Mouse (Mus musculus): ENCODE results near the gene Pld4.
"Not testable (repeated sequence)": the region's sequence is repeated elsewhere in the genome, so short reads cannot be mapped to it uniquely, and the experiment has no call there.

Pld4 gene

DNA sequence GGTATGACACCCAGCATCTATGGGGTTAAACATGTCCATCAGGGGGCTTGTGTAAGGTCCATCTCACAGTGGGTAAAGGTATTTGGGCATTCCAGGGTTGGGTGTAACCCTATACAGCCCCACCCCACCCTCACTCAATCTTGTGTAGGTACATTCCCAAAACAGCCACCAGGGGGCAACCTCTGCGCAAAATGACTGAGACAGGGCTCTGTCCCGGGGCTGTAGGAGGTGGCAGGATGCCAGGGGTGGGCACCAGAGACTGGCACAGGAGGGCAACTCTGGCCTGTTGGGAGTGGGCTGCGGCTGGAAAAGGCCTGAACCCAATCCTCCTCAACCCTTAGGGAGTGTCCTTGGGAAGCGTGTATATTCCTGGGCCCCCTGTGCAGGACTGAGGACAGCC is 40.0 kb downstream of the Pld4 start:
- CTCF ChIA-PET: interaction anchor here (1.2 kb wide), 1 partner anchor 53 kb away, joined by 5 read pairs; no protein-coding TSS in a partner anchor

DNA sequence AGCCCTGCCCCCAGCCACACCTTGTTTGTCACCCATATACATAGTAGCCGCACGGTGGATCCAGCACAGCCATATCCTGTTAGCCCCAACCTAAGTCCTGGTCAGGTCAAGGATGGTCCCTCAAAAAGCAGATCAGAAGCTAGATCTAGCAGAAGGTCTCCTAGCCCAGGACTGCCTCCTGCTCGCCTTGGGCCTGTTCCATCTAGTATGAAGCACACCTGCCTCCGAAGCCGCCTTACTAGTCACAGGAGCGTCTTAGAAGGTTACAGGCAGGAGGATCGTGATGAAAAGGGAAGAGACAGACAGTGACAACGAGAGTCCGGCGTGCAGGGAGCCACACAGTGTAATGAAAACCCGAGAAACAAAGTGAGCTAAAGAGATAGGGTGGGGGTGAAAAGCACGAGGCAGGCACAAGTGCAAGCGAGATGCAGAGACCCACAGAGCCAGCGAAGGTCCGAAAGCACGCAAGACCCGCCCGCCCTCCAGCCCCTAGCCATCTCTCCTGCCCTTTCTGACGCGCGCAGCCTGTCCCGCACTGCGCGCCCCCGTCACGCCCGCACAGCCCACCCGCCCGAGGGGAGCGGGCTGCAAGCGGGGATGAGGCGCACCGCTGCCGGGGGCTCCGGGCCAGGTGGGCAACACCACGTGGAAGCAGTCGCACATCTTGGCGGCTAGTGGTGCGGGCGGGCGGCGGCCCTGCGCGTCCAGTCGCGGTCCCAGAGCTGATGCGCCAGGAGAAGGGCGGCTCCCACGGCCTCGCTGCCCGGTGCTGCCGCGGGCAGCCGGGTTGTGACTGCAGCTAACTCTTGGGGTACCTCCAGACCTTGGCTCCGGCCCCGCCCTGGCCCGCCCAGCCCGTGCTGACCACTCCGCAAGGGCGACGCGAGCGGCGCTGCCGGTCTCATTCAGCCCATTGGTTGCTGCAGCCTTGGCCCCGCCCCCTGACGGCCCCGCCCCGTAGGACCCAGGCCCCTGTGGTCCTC is 41.7 kb downstream of the Pld4 start, which contains the start of gene Ahnak2:
Ahnak2 (minus strand) TSS at position 794 of the 983 bp plus-strand sequence.
- CTCF ChIA-PET: no interaction called here

DNA sequence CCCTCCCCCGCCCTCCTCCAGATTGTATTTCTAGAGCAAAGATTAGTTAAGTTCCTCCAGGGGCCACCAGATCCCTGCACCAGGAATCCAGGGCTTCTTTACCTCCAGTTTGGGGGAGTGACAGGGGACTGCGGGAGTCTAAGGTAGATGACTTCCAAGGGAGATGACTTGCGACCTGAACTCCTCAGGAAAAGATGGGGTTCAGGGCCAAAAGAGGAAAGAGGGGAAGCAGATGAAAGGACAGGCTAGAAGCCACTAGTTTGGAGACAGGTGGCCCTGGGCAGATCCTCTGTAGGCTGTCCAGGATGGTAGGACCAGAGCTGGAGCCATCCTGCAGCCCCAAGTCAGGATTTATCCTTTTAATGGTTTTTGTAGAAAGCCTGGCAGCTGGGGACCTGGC is 42.5 kb downstream of the Pld4 start:
- CTCF ChIA-PET: no interaction called here

DNA sequence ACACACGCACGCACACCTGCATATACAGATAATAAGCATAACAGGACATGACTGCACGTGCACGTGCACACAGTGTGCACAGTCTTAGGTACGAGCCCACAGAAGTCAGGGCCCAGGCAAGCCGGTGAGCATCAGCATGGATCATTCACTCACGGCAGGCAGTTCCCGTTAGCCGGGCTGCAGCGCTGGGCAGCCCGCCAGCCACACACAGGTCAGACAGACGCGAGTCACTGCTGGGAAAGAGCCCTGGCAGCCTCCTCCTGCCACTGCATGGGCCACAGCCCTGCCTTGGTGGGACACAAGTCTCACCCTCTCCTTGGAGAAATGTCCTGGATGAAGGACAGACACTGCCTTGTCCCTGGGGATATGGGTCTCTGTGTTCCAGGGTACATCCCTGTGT is 43.6 kb downstream of the Pld4 start:
- CTCF ChIA-PET: interaction anchor here (0.5 kb wide), 1 partner anchor 186 kb away, joined by 4 read pairs; no protein-coding TSS in a partner anchor

DNA sequence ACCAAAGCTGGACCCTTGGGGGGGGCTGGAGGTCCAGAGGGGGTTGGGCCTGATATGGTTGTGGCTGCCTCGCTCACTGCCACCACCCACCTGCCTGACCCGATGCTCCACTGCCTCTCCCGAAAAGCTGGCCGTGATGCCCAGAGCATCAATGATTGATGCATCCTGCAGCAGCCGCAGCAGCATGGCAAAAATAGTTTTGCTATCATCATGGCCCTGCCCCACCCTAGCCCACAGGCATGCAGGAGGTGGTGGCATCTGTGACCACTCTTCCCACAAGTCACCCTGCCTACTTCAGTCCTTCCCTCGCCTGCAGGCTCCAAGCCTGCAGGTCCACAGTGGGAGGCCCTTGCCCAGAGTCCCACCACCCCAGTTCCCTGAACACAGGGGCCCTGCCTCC is 45.6 kb downstream of the Pld4 start:
- CTCF ChIA-PET: no interaction called here

DNA sequence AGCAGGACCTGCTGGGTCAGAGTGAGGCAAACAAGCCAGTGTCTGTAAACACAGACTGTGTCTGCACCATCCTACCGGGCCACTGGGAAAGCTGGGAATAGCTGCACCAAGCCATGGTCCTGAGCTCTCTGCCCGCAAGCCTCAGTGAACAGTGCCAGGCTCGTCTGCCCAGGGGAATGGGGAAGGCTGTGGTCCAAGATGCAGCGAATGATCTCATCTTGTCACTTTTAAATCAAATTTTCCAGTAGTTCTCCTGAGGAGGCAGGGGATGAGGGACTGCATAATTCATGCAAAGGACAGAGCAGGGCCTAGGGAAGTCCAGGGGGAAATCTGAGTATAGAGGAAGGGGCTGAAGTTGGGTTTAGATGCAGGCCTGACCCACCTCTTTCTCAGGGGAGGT is 47.3 kb downstream of the Pld4 start:
- CTCF ChIA-PET: interaction anchor here (0.6 to 1.2 kb wide), 2 partner anchors 33 to 60 kb away, joined by 3 to 4 read pairs; no protein-coding TSS in a partner anchor

GRCm38 (mm10) chr12:112808212-112808586 is 47.7 kb downstream of the Pld4 start:
- CTCF ChIA-PET: interaction anchor here (0.6 to 1.2 kb wide), 2 partner anchors 33 to 61 kb away, joined by 3 to 4 read pairs; no protein-coding TSS in a partner anchor

- CTCF ChIA-PET: interaction anchor here (0.5 to 0.6 kb wide), 2 partner anchors 32 to 341 kb away, joined by 4 to 15 read pairs; no protein-coding TSS in a partner anchor
Measured at GRCm38 (mm10) chr12:112808587-112809364, 48.3 kb downstream of the Pld4 start, which contains the start of gene Clba1. Clba1 (plus strand) TSS chr12:112808937.

- CTCF ChIA-PET: interaction anchor here (1.0 kb wide), 1 partner anchor 14 kb away, joined by 3 read pairs; no protein-coding TSS in a partner anchor
Measured at GRCm38 (mm10) chr12:112809641-112810040, 49.2 kb downstream of the Pld4 start.

DNA sequence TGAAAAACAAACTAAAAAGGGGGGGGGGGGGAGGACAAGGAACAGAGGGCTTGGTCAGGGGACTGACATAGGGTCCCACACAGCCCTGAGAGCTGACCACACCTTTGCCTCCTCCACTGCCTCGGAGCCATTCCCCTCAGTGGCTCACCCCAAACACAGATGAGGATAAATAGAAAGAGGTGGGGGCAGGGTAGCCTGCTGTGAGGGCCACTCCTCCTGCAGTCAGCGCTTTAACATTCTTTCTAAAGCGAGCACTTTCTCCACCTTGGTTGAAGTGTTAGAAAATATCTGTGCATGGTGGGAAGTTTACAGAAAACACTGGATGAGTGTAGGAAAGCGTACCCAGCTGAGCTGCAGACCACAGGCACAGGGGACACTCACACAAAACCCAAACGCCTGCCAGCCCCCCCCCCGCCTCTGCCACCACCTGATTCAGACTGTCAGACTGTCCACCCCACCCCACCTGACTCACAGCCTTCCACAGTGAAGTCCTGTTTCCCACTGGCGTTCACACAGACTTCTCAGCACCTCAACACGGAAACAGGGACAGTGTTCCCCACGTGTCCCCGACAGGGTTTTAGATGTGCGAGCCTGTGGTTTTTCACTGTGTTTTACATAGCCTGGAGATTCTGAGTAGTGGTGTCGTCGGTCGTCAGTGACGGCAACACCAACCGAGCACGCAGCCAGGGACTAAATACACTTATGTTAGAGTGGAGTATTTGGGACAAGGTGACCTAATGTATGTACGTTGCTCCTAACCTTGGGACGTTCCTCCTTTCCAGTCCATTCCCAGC is 49.8 kb downstream of the Pld4 start:
- CTCF ChIA-PET: interaction anchor here (0.5 to 1.1 kb wide), 3 partner anchors 10 to 55 kb away, joined by 3 to 7 read pairs (median 3); no protein-coding TSS in a partner anchor

GRCm38 (mm10) chr12:112813370-112813769 is 52.9 kb downstream of the Pld4 start:
- CTCF ChIA-PET: no interaction called here

GRCm38 (mm10) chr12:112814682-112815470 is 54.4 kb downstream of the Pld4 start:
- CTCF ChIA-PET: no interaction called here

GRCm38 (mm10) chr12:112816294-112816693 is 55.8 kb downstream of the Pld4 start:
- CTCF ChIA-PET: no interaction called here

DNA sequence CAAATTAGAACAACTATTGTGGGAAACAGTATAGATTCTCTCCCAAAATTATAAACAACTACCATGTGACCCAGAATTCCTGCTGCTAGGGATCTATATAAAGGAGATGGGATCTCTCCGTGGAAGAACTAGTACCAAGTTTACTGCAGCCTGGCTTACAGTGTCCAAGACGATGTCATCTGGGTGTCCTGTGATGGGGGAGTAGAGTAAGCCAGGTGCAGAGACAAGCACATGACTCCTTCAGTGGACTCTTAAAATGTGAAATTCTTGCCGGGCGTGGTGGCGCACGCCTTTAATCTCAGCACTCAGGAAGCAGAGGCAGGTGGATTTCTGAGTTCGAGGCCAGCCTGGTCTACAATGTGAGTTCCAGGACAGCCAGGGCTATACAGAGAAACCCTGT is 56.4 kb downstream of the Pld4 start:
- CTCF ChIA-PET: not testable (repeated sequence)
